Mouse (Mus musculus): ENCODE results near the gene Ppfia4.

GRCm38 (mm10) chr1:134333371-134334110 lies 813 bp upstream of the Ppfia4 start:
- TF ChIP-seq POLR2A (IDR thresholded peaks at IDR 0.05; ENCODE audit: insufficient read depth, low read length) (no peak), CTCF (IDR thresholded peaks at IDR 0.05; ENCODE audit: low read depth, low read length) (no peak), EP300 (IDR thresholded peaks at IDR 0.05; ENCODE audit: insufficient read depth, low read depth, low read length) (no peak)
